Mouse (Mus musculus): ENCODE measurements around the gene Cyp3a59. TPM values are rescaled to one million over a fixed set of nuclear protein-coding genes. Genes with fewer than 3 reads are reported as not detected.

Cyp3a59 gene
- polyA plus RNA-seq (2017; shearing (Covaris generic)), result not detected

DNA sequence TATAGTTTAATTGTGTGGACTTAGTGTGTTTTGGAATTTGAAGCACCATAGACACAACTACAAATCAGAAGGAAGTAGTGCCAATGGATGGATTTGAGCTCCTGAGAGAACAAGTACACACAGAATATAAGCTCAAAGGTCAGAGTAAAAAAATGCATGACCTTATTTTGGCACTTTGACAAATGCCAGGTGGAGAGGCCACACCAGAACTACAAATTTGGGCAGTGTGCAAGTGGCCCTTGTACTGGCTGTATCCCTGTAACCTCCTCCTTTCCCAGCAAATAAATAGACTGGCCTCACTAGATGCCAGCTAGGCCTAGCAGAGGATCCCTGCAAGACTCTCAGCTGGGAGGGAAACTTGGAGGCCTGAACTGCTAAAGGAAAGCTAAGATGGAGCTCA, at the start of gene Cyp3a59:
Gene Cyp3a59, plus strand, starts transcription at position 313 of the 400 bp plus-strand sequence.

DNA sequence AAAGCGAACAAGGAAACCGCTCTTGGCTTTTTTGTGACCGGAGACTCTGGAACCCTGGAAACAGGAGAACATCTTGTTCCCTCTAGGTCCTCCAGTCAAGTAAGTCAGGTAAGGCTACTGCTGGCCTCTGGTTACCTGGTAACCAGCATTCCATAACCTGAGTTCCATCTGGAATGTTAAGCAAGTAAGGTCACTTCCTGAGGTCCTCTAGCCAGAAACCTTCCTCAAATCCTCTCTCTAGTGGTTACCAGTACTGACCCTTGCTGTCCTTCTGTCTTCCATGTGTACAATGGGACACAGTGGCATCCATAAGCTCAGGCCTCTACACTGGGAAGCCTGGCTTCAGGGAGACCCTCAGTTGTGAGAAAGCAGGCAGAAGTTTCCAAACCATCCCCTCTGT, 81.4 kb downstream of the Cyp3a59 start, which contains the start of gene Gm5565:
Gene Gm5565, minus strand, starts transcription at position 101 of the 400 bp plus-strand sequence.

Other genes with a start within 250 kb of the Cyp3a59 start
- gene Cyp3a11, start 199.3 kb upstream of the Cyp3a59 start, polyA plus RNA-seq (2017; shearing (Covaris generic)), result not detected
- gene Cyp3a25, start 69.6 kb upstream of the Cyp3a59 start, polyA plus RNA-seq (2017; shearing (Covaris generic)), result not detected
- not detected for gene Gm5565, start 81.3 kb downstream of the Cyp3a59 start, polyA plus RNA-seq (2017; shearing (Covaris generic))
- gene Gm6309, start 91.5 kb downstream of the Cyp3a59 start, polyA plus RNA-seq (2017; shearing (Covaris generic)), result not detected
- 0.47 TPM for gene 1700001J03Rik, start 106.0 kb downstream of the Cyp3a59 start, polyA plus RNA-seq (2017; shearing (Covaris generic))
- gene Rnf6, start 142.3 kb downstream of the Cyp3a59 start, polyA plus RNA-seq (2017; shearing (Covaris generic)), result 90.8 TPM
- 6.7 TPM for gene Cdk8, start 152.0 kb downstream of the Cyp3a59 start, polyA plus RNA-seq (2017; shearing (Covaris generic))

Data from CD4-positive, CD25-positive, alpha-beta regulatory T cell, adult 9 weeks (primary cell).